Mouse (Mus musculus) lung, embryonic 14.5 days (tissue): Measurements from ENCODE around the gene Osbp2. TPM values are rescaled to one million over a fixed set of nuclear protein-coding genes. Genes with fewer than 3 reads are reported as not detected.

Experiments used
- ATAC-seq: fragments of 200-750 bp; cut with Nextera tagmentation; 2 replicates; pipeline ENCODE4 v1.8.0; 2017; ENCODE audit warnings: mild to moderate bottlenecking, moderate TSS enrichment, moderate library complexity; ENCODE audit not compliant: insufficient read depth
- DNase-seq: peaks from one replicate; pipeline ENCODE4 v3.0.0-alpha.2; 2015
- H3K27ac ChIP-seq: fragments of 300-500 bp; sonication (generic); 2 replicates; pipeline ENCODE4 v1.5.1; 2014; ENCODE audit warnings: low read depth, mild to moderate bottlenecking, moderate library complexity
- H3K27me3 ChIP-seq: fragments of 300-500 bp; sonication (generic); 2 replicates; pipeline ENCODE4 v1.6.1; 2014; ENCODE audit warnings: low read length, control low read depth; ENCODE audit not compliant: insufficient read depth
- H3K36me3 ChIP-seq: fragments of 300-500 bp; sonication (generic); 2 replicates; pipeline ENCODE4 v1.6.1; 2014; ENCODE audit warnings: control low read depth; ENCODE audit not compliant: insufficient read depth
- H3K4me1 ChIP-seq: fragments of 300-500 bp; sonication (generic); 2 replicates; pipeline ENCODE4 v1.6.1; 2014; ENCODE audit warnings: antibody characterized with exemption, control low read depth; ENCODE audit not compliant: insufficient read depth
- H3K4me2 ChIP-seq: fragments of 300-500 bp; sonication (generic); 2 replicates; pipeline ENCODE4 v1.6.1; 2014; ENCODE audit warnings: mild to moderate bottlenecking
- H3K4me3 ChIP-seq: fragments of 300-500 bp; sonication (generic); 2 replicates; pipeline ENCODE4 v1.5.1; 2014; ENCODE audit warnings: low read depth, low read length
- H3K9ac ChIP-seq: fragments of 300-500 bp; sonication (generic); 2 replicates; pipeline ENCODE4 v1.6.1; 2014
- H3K9me3 ChIP-seq: fragments of 300-500 bp; sonication (generic); 2 replicates; pipeline ENCODE4 v1.6.1; 2016; ENCODE audit warnings: low read depth, low read length, control low read depth
- CTCF ChIP-seq: IDR thresholded peaks from 2 replicates; pipeline ENCODE4 v1.5.1; 2016; ENCODE audit warnings: antibody characterized with exemption, low read depth
- WGBS: fragments of 180-500 bp; shearing (Covaris S2); extraction: QIAGEN DNeasy Blood & Tissue Kit; methylation state at CpG from one replicate; pipeline ENCODE4 v1.1.7; 2014; 5-methylcytosine and 5-hydroxymethylcytosine counted together
- polyA plus RNA-seq: library from polyadenylated mRNA; unstranded; fragments of >200 nt; fragmentation: Nextera tagmentation; extraction: Ambion mirVana; gene quantifications from 2 replicates; pipeline ENCODE4 v1.2.1, GENCODE M21; 2014

Osbp2 gene
- polyA plus RNA-seq, 1 experiment from 2014 or later, result 0.46 TPM

DNA sequence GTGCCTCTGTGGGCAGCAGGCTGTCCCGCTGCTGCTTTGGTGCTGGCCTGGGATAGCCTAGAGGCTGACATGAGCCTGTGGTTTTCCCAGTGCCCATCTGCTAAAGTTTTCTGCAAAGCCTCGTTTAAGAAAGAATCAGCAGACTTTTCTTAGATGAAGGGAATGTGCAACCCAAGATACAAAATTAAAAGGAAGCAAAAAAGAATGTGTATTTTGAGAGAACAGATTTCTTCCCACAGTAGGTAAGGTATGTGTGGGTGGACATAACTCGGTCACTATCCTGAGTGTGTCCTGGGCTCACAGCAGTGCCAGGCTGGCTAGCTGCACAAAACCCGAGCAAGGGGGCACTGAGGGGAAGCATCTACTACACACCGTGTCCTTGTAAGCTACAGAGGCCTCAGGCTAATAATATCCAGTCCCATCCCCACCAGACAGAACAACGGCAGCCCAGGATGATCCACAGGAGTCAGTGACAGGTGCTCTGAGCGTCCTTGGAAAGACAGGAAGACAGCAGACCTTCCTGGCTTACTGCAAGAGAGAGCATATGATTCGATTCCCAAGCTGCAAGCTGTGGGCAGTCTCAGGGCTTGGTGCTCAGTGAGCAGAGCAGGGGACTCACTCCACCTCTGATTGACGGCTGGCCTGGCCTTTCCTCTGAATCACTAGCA lies 136.1 kb downstream of the Osbp2 start:
- WGBS, result 61% methylated on average over 9 of the region's 9 CpGs
- no peak for TF ChIP-seq CTCF
- H3K9ac ChIP-seq, result no peak overlapping the region
- H3K4me2 ChIP-seq, result no peak overlapping the region
- no peaks in the 10 kb centered on the region for H3K4me1 ChIP-seq
- H3K4me3 ChIP-seq, result no peak overlapping the region
- H3K36me3 ChIP-seq, result no peaks in the 10 kb centered on the region
- H3K9me3 ChIP-seq, result no peaks in the 10 kb centered on the region
- DNase-seq, result no peak
- no peak overlapping the region for H3K27ac ChIP-seq
- H3K27me3 ChIP-seq, result no peaks in the 10 kb centered on the region
- no peak for ATAC-seq

DNA sequence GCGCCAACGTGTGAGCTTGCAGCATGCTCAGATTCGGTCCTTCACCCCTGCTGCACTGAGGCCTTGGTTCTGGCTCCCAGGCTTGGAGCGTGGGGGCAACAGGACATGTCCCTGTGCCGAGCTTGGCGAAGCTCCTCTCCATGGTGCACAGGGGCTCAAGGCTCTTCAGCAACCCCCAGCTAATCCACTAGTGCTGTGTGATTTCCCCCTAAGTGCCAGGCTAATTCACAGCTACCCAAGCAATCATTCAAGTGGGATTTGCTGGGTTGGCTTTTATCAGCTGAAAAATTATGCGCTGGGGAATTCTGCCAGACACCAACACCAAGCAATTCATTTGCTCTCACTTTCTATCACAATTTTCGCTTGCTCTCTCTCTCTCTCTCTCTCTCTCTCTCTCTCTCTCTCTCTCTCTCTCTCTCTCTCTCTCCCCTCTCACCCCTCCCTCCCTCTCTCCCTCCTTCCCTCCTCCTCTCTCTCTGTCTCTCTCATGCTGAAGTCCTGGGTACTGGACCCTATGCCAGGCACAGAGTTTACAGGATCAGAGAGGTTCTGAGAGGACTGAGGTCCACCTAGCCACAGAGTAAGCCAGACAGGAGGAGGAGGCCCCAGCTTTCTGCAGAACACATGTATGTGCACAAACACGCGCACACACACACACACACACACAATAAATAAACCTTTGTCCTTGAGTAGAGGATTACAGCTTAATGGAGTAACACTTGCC lies 138.2 kb downstream of the Osbp2 start:
- no peaks in the 10 kb centered on the region for H3K9me3 ChIP-seq
- H3K36me3 ChIP-seq, result no peaks in the 10 kb centered on the region
- H3K27ac ChIP-seq, result no peak overlapping the region
- H3K9ac ChIP-seq, result no peak overlapping the region
- no peak overlapping the region for H3K4me3 ChIP-seq
- no peak overlapping the region for H3K4me2 ChIP-seq
- H3K27me3 ChIP-seq, result no peaks in the 10 kb centered on the region
- DNase-seq (peak; percentile 25), ATAC-seq (no peak)
- TF ChIP-seq CTCF, result no peak
- H3K4me1 ChIP-seq, result no peaks in the 10 kb centered on the region
- 41% methylated on average over 10 of the region's 10 CpGs for WGBS

DNA sequence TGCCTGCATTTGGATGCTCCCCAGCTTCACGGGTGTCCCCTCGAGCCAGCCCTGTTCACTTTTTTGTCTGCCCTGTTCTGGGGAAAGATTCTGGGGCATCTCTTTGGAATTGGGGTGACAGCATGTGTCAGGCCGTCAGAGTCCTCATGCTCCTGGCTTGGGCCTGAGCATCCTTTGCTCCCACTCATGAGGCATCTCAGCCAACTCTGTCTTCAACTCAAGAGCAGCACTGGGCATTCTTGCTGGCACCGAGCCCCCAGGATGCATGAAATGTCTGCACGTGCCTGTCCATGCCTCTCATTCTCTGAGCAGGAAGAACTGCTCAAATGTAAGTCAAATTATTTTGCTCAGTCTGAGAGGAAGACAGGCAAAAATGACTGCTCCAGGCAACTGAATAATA lies 139.0 kb downstream of the Osbp2 start:
- 50% methylated on average over 5 of the region's 5 CpGs for WGBS
- no peak overlapping the region for H3K4me3 ChIP-seq
- H3K9me3 ChIP-seq, result no peaks in the 10 kb centered on the region
- H3K9ac ChIP-seq, result no peak overlapping the region
- no peak overlapping the region for H3K27ac ChIP-seq
- no peaks in the 10 kb centered on the region for H3K27me3 ChIP-seq
- no peak overlapping the region for H3K4me2 ChIP-seq
- no peak for DNase-seq
- H3K36me3 ChIP-seq, result no peaks in the 10 kb centered on the region
- TF ChIP-seq CTCF, result no peak
- ATAC-seq, result no peak
- no peaks in the 10 kb centered on the region for H3K4me1 ChIP-seq

DNA sequence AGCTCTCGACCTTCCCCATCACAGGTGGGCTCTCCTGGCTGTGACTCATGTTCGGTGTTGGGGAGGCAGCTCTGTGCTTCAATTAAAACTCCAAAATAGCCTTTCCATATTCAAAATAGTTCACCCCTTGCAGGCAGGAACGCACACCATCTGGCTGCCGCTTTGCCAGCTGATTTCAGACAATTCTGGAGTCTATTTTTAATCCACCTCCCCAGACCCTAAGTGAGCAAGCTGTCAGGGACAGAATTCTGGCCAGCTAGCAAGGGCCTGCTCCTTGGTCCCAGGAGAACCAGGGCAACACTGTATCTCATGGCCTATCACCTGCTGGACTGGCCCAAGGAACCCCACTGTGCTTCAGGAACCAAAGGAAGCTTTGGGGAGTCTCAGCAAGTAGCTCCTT lies 139.8 kb downstream of the Osbp2 start:
- no peak overlapping the region for H3K4me2 ChIP-seq
- H3K36me3 ChIP-seq, result no peaks in the 10 kb centered on the region
- DNase-seq (no peak), ATAC-seq (no peak)
- no peaks in the 10 kb centered on the region for H3K9me3 ChIP-seq
- no peak for TF ChIP-seq CTCF
- H3K27ac ChIP-seq, result no peak overlapping the region
- H3K27me3 ChIP-seq, result no peaks in the 10 kb centered on the region
- 68% methylated on average over 4 of the region's 4 CpGs for WGBS
- H3K9ac ChIP-seq, result no peak overlapping the region
- H3K4me3 ChIP-seq, result no peak overlapping the region
- no peaks in the 10 kb centered on the region for H3K4me1 ChIP-seq

DNA sequence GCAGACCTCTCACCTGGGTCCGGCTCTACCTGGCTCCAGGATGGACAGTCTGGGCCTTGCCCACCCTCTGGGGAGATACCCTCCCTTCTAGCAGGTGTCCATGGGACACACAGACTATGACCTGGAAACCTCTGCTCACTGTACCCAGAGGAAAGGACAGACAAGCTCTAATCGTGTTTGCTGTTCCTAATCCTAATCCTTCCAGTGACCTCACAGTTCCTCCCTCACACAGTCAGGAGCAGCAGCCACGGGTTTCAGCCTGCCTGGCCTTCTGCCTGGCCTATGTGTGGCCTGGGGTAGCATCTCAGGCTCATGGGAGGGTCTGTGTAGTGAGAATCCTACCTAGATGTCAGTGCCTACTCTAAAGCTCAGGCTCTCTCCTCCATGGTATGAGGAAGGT lies 140.8 kb downstream of the Osbp2 start:
- H3K4me3 ChIP-seq, result no peak overlapping the region
- H3K27me3 ChIP-seq, result no peaks in the 10 kb centered on the region
- DNase-seq, result no peak
- no peak for TF ChIP-seq CTCF
- H3K9me3 ChIP-seq, result no peaks in the 10 kb centered on the region
- no peak for ATAC-seq
- 53% methylated on average over 3 of the region's 3 CpGs for WGBS
- H3K9ac ChIP-seq, result no peak overlapping the region
- H3K4me2 ChIP-seq, result no peak overlapping the region
- no peak overlapping the region for H3K27ac ChIP-seq
- no peaks in the 10 kb centered on the region for H3K36me3 ChIP-seq
- no peaks in the 10 kb centered on the region for H3K4me1 ChIP-seq

DNA sequence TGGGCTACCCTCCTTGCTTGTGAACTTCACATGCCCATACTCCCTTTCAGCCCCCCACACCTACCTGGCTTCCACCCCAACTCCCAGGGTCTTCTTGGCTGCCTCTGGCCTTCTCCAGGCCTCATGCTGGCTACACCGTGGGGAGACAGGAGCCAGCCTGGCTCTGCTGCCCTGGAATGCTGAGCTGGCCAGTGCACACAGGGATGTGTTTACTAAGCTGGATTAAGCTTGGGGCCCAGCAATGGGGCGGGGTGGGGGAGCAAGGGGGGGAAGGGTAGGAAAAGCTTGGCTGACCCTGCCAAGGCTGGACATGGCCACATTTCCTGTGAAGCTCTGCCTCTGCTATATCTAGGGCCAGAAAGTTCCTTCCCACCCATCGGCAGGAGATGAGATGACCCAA lies 141.7 kb downstream of the Osbp2 start:
- no peaks in the 10 kb centered on the region for H3K36me3 ChIP-seq
- ATAC-seq, result no peak
- H3K4me2 ChIP-seq, result no peak overlapping the region
- H3K4me3 ChIP-seq, result no peak overlapping the region
- no peak overlapping the region for H3K9ac ChIP-seq
- no peaks in the 10 kb centered on the region for H3K27me3 ChIP-seq
- TF ChIP-seq CTCF, result no peak
- no peaks in the 10 kb centered on the region for H3K9me3 ChIP-seq
- H3K27ac ChIP-seq, result no peak overlapping the region
- WGBS, result 24% methylated on average over 3 of the region's 3 CpGs
- DNase-seq, result no peak
- no peaks in the 10 kb centered on the region for H3K4me1 ChIP-seq

DNA sequence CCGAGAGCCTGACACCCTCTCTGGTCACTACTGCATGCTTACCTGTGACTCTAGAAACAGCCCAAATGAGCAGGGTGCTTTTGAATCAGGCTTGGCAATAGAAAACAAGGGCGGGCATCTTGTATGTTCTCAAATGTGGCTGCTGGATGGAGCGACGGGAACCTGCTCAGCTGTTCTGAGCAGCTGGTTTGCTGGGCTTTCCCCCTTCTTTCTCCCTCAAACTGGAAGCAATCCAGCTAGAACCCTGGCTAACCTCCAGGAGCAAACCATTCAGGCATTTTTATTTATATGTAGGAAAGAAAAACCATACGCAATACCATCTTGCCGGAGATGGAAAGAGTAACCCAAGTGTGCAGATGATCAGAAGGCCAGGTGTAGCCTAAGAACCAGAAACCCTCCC lies 147.0 kb downstream of the Osbp2 start:
- ATAC-seq (no peak), DNase-seq (peak; percentile 80)
- H3K9ac ChIP-seq, result no peak overlapping the region
- H3K4me2 ChIP-seq, result no peak overlapping the region
- no peaks in the 10 kb centered on the region for H3K27me3 ChIP-seq
- no peak for TF ChIP-seq CTCF
- H3K9me3 ChIP-seq, result no peaks in the 10 kb centered on the region
- H3K27ac ChIP-seq, result no peak overlapping the region
- no peak overlapping the region for H3K4me3 ChIP-seq
- H3K36me3 ChIP-seq, result no peaks in the 10 kb centered on the region
- 58% methylated on average over 6 of the region's 6 CpGs for WGBS
- no peaks in the 10 kb centered on the region for H3K4me1 ChIP-seq
